Mouse (Mus musculus) limb, embryonic 13.5 days (tissue): Measurements from ENCODE around the gene Tulp3. TPM values are rescaled to one million over a fixed set of nuclear protein-coding genes. Genes with fewer than 3 reads are reported as not detected.

Source experiments
- ATAC-seq: fragments of 200-750 bp; cut with Nextera tagmentation; 2 replicates; pipeline ENCODE4 v1.8.0; 2017; ENCODE audit warnings: low read depth, moderate number of reproducible peaks, moderate TSS enrichment; ENCODE audit not compliant: low FRiP score
- H3K27ac ChIP-seq: fragments of 300-500 bp; sonication (generic); 2 replicates; pipeline ENCODE4 v1.5.1; 2015; ENCODE audit warnings: inconsistent platforms, mild to moderate bottlenecking, moderate library complexity
- H3K27me3 ChIP-seq: fragments of 300-500 bp; sonication (generic); 2 replicates; pipeline ENCODE4 v1.6.1; 2015; ENCODE audit warnings: mild to moderate bottlenecking, inconsistent platforms
- H3K36me3 ChIP-seq: fragments of 300-500 bp; sonication (generic); 2 replicates; pipeline ENCODE4 v1.6.1; 2015; ENCODE audit warnings: inconsistent platforms, mild to moderate bottlenecking, moderate library complexity
- H3K4me1 ChIP-seq: fragments of 300-500 bp; sonication (generic); 2 replicates; pipeline ENCODE4 v1.6.1; 2015; ENCODE audit warnings: inconsistent platforms
- H3K4me2 ChIP-seq: fragments of 300-500 bp; sonication (generic); replicated peaks from 2 replicates; pipeline ENCODE4 v1.6.1; 2015; ENCODE audit warnings: inconsistent platforms, mild to moderate bottlenecking, moderate library complexity
- H3K4me3 ChIP-seq: fragments of 300-500 bp; sonication (generic); 2 replicates; pipeline ENCODE4 v1.5.1; 2015; ENCODE audit warnings: moderate library complexity, mild to moderate bottlenecking, inconsistent platforms
- H3K9ac ChIP-seq: fragments of 300-500 bp; sonication (generic); 2 replicates; pipeline ENCODE4 v1.6.1; 2015; ENCODE audit warnings: mild to moderate bottlenecking, inconsistent platforms
- H3K9me3 ChIP-seq: fragments of 300-500 bp; sonication (generic); 2 replicates; pipeline ENCODE4 v1.6.1; 2016; ENCODE audit warnings: inconsistent platforms
- WGBS: fragments of 180-500 bp; shearing (Covaris S2); methylation state at CpG from one replicate; pipeline ENCODE4 v1.1.7; 2015; 5-methylcytosine and 5-hydroxymethylcytosine counted together
- polyA plus RNA-seq: library from polyadenylated mRNA; unstranded; fragments of >200 nt; fragmentation: Nextera tagmentation; extraction: Ambion mirVana; gene quantifications from 2 replicates; pipeline ENCODE4 v1.2.1, GENCODE M21; 2015

Tulp3 gene
- polyA plus RNA-seq, 1 experiment from 2014 or later: 24.0 TPM

- no peak for ATAC-seq
- Histone ChIP-seq H3K36me3 (no peaks in the 10 kb centered on the region), H3K4me2 (no peak overlapping the region), H3K27me3 (no peaks in the 10 kb centered on the region), H3K4me3 (no peak overlapping the region), H3K4me1 (peaks cover 15% of the 10 kb centered on the region), H3K9me3 (no peaks in the 10 kb centered on the region), H3K27ac (no peak overlapping the region), H3K9ac (no peak overlapping the region)
- 81% methylated on average over 6 of the region's 6 CpGs for WGBS
Observed at GRCm38 (mm10) chr6:128288681-128289080, 67.0 kb downstream of the Tulp3 start.

- peak overlapping the region; percentile 37 for H3K4me3 ChIP-seq
- H3K27me3 ChIP-seq: no peaks in the 10 kb centered on the region
- H3K9me3 ChIP-seq: no peaks in the 10 kb centered on the region
- H3K4me2 ChIP-seq: peak overlapping the region; percentile 64
- H3K27ac ChIP-seq: no peak overlapping the region
- WGBS: 6% methylated on average over 16 of the region's 16 CpGs
- peaks cover 15% of the 10 kb centered on the region for H3K4me1 ChIP-seq
- H3K9ac ChIP-seq: peak overlapping the region; percentile 52; the same call in 1 of the 2 replicates
- peak; percentile 83 for ATAC-seq
- H3K36me3 ChIP-seq: no peaks in the 10 kb centered on the region
Observed at GRCm38 (mm10) chr6:128285792-128286430, 69.7 kb downstream of the Tulp3 start.

- 44% methylated on average over 3 of the region's 3 CpGs for WGBS
- no peak overlapping the region for H3K27ac ChIP-seq
- no peak for ATAC-seq
Observed at GRCm38 (mm10) chr6:128282126-128282525, 73.5 kb downstream of the Tulp3 start.

GRCm38 (mm10) chr6:128280472-128281145 lies 75.0 kb downstream of the Tulp3 start:
- H3K4me2 ChIP-seq: no peak overlapping the region
- no peaks in the 10 kb centered on the region for H3K27me3 ChIP-seq
- no peak overlapping the region for H3K4me3 ChIP-seq
- WGBS: 47% methylated on average over 14 of the region's 14 CpGs
- H3K27ac ChIP-seq: no peak overlapping the region; the same call in 1 of the 2 replicates
- H3K9ac ChIP-seq: no peak overlapping the region
- peaks cover 21% of the 10 kb centered on the region for H3K4me1 ChIP-seq
- H3K36me3 ChIP-seq: no peaks in the 10 kb centered on the region
- no peak for ATAC-seq
- no peaks in the 10 kb centered on the region for H3K9me3 ChIP-seq

More at GRCm38 (mm10) chr6:128282126-128282525, 73.5 kb downstream of the Tulp3 start:
- Histone ChIP-seq H3K36me3 (no peaks in the 10 kb centered on the region), H3K4me2 (no peak overlapping the region), H3K9ac (no peak overlapping the region), H3K4me3 (no peak overlapping the region), H3K27me3 (no peaks in the 10 kb centered on the region), H3K9me3 (no peaks in the 10 kb centered on the region), H3K4me1 (peaks cover 32% of the 10 kb centered on the region)

- 17% methylated on average over 5 of the region's 5 CpGs for WGBS
- no peak overlapping the region for H3K4me3 ChIP-seq
- no peak overlapping the region for H3K9ac ChIP-seq
- no peaks in the 10 kb centered on the region for H3K36me3 ChIP-seq
- no peak overlapping the region for H3K4me2 ChIP-seq
- no peaks in the 10 kb centered on the region for H3K27me3 ChIP-seq
- no peaks in the 10 kb centered on the region for H3K9me3 ChIP-seq
- H3K4me1 ChIP-seq: peaks cover 23% of the 10 kb centered on the region
- H3K27ac ChIP-seq: no peak overlapping the region; the same call in 1 of the 2 replicates
- ATAC-seq: peak; percentile 50
Observed at GRCm38 (mm10) chr6:128279608-128280007, 76.0 kb downstream of the Tulp3 start.

- no peak for ATAC-seq
- H3K27ac ChIP-seq: no peak overlapping the region
- H3K9ac ChIP-seq: peak overlapping the region; percentile 31; the same call in 1 of the 2 replicates
- WGBS: 65% methylated on average over 4 of the region's 4 CpGs
- peaks cover 23% of the 10 kb centered on the region for H3K4me1 ChIP-seq
- no peaks in the 10 kb centered on the region for H3K9me3 ChIP-seq
- no peaks in the 10 kb centered on the region for H3K27me3 ChIP-seq
- no peaks in the 10 kb centered on the region for H3K36me3 ChIP-seq
- H3K4me2 ChIP-seq: no peak overlapping the region
- H3K4me3 ChIP-seq: no peak overlapping the region
Observed at GRCm38 (mm10) chr6:128279099-128279498, 76.6 kb downstream of the Tulp3 start.

- Histone ChIP-seq H3K27ac (no peak overlapping the region), H3K9me3 (no peaks in the 10 kb centered on the region)
- 75% methylated on average over 11 of the region's 11 CpGs for WGBS
Observed at GRCm38 (mm10) chr6:128277132-128278085, 78.2 kb downstream of the Tulp3 start.

GRCm38 (mm10) chr6:128276349-128276748 lies 79.3 kb downstream of the Tulp3 start:
- WGBS: 95% methylated on average over 6 of the region's 6 CpGs
- no peak overlapping the region for H3K4me2 ChIP-seq
- ATAC-seq: no peak
- H3K27me3 ChIP-seq: no peaks in the 10 kb centered on the region
- no peaks in the 10 kb centered on the region for H3K9me3 ChIP-seq
- no peak overlapping the region for H3K4me3 ChIP-seq
- H3K4me1 ChIP-seq: peaks cover 23% of the 10 kb centered on the region
- no peak overlapping the region for H3K27ac ChIP-seq
- no peak overlapping the region for H3K9ac ChIP-seq
- no peaks in the 10 kb centered on the region for H3K36me3 ChIP-seq

More at GRCm38 (mm10) chr6:128277132-128278085, 78.2 kb downstream of the Tulp3 start:
- ATAC-seq: no peak
- no peaks in the 10 kb centered on the region for H3K27me3 ChIP-seq
- H3K4me3 ChIP-seq: no peak overlapping the region
- no peak overlapping the region for H3K9ac ChIP-seq
- H3K36me3 ChIP-seq: no peaks in the 10 kb centered on the region
- H3K4me1 ChIP-seq: peaks cover 23% of the 10 kb centered on the region
- no peak overlapping the region for H3K4me2 ChIP-seq

GRCm38 (mm10) chr6:128275506-128276064 lies 80.1 kb downstream of the Tulp3 start:
- no peak overlapping the region for H3K9ac ChIP-seq
- H3K27ac ChIP-seq: no peak overlapping the region
- H3K9me3 ChIP-seq: no peaks in the 10 kb centered on the region
- ATAC-seq: no peak
- no peak overlapping the region for H3K4me2 ChIP-seq
- WGBS: 84% methylated on average over 8 of the region's 8 CpGs
- no peaks in the 10 kb centered on the region for H3K27me3 ChIP-seq
- no peaks in the 10 kb centered on the region for H3K36me3 ChIP-seq
- H3K4me1 ChIP-seq: peaks cover 21% of the 10 kb centered on the region
- H3K4me3 ChIP-seq: no peak overlapping the region

GRCm38 (mm10) chr6:128273507-128273906 lies 82.1 kb downstream of the Tulp3 start:
- H3K9me3 ChIP-seq: no peaks in the 10 kb centered on the region
- no peak overlapping the region for H3K4me2 ChIP-seq
- no peak for ATAC-seq
- no peak overlapping the region for H3K4me3 ChIP-seq
- no peak overlapping the region for H3K27ac ChIP-seq
- WGBS: 89% methylated on average over 1 of the region's 1 CpGs
- no peak overlapping the region for H3K9ac ChIP-seq
- H3K36me3 ChIP-seq: no peaks in the 10 kb centered on the region
- H3K4me1 ChIP-seq: peaks cover 7% of the 10 kb centered on the region; the same call in 1 of the 2 replicates
- no peaks in the 10 kb centered on the region for H3K27me3 ChIP-seq

- H3K9ac ChIP-seq: no peak overlapping the region
- no peak overlapping the region for H3K4me3 ChIP-seq
- H3K27ac ChIP-seq: no peak overlapping the region
- no peaks in the 10 kb centered on the region for H3K9me3 ChIP-seq
- no peak for ATAC-seq
- H3K4me2 ChIP-seq: no peak overlapping the region
- peaks cover 7% of the 10 kb centered on the region; the same call in 1 of the 2 replicates for H3K4me1 ChIP-seq
- no peaks in the 10 kb centered on the region for H3K27me3 ChIP-seq
- H3K36me3 ChIP-seq: no peaks in the 10 kb centered on the region
- 95% methylated on average over 17 of the region's 17 CpGs for WGBS
Observed at GRCm38 (mm10) chr6:128272754-128273153, 82.9 kb downstream of the Tulp3 start.
